In the genomic region with DNA sequence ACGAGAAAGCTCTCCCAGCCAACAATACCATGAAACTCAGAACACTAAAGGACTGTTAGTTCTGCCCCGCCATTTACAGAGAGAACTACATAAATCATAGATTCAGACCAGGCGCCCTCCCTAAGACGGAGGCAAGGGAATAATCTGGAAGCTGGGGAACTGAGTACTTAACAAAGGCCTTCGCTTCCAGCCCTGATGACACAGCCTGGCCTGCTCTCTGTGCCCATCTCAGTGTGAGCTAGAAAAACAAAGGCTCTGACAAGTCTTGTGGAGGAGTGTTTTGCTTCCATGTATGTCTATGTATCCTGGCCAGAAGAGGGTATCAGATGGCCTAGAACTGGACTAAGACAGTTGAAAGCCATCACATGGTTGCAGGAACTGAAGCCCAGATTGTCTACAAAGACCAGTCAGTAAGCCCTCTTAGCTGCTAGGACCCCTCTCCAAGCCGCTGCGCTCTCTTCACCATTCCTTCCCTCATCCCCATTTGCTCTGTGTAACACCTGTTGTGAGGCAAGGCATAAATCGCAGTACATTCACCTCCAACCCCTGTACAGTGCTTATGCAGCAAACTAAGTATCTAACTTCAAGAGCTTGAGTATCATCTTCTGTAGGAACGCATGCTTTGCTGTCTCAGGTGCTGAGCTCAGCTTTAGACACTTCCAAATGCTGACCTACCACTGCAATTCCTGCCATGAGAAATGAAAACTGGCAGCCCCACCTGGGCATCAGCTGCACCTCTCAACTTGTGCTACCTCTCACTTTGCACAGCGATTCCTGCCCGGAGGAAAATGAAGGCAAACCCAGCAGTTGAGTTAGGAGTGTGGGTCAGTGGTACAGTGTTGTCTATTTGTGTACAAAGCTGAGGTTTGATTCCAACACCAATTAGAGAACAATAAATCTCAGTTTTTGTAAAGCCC, we compare ENCODE assay signal across 9 mouse cellular contexts. TPM values are rescaled to one million over a fixed set of nuclear protein-coding genes. Genes with fewer than 3 reads are reported as not detected.
DNase-seq lines count a peak whose midpoint lies in the region; ATAC-seq and TF ChIP-seq lines count a peak whose summit lies in the region.
"Had no signal": no experiment of that assay in that cellular context is flagged by ENCODE, and none has a peak within 500 bp of the region (broad histone marks: within the 10 kb centered on the region; RNA-seq: fewer than 3 reads in every experiment).

No protein-coding gene starts in this region.

- no peak for TF ChIP-seq EP300 in heart, adult 2 months (IDR thresholded peaks at IDR 0.05; ENCODE audit: insufficient read depth, low read depth, low read length)

- ATAC-seq in midbrain, embryonic 12.5 days (ENCODE audit: low FRiP score, low read depth): no peak
- no peak for ATAC-seq in frontal cortex, adult (ENCODE audit: low TSS enrichment)

- H3K4me2 ChIP-seq in midbrain, embryonic 12.5 days (replicated peaks): no peak overlapping the region

- TF ChIP-seq POLR2A in heart, adult 2 months (IDR thresholded peaks at IDR 0.05; ENCODE audit: insufficient read depth, low read depth, low read length): no peak
- TF ChIP-seq POLR2A in brain, embryonic 14.5 days (IDR thresholded peaks at IDR 0.05; ENCODE audit: borderline replicate concordance, extremely low read depth, insufficient read depth, insufficient read length, poor library complexity, severe bottlenecking): no peak

- no peak for DNase-seq in heart, adult 2 months
- no peak for DNase-seq in heart, postnatal 36 days
- DNase-seq in brain, embryonic 14.5 days (ENCODE audit: low read depth): peak; percentile 46
- no peak for DNase-seq in hindbrain, embryonic 10.5 days (ENCODE audit: low spot score)
- no peak for DNase-seq in layer of hippocampus, adult 18-20 months (ENCODE audit: low spot score in 2 of 2)
- no peak for DNase-seq in lung, adult 18-20 months
- DNase-seq: adrenal gland, adult 8-10 months had no signal

- H3K9me3 ChIP-seq in hindbrain, embryonic 10.5 days: no peaks in the 10 kb centered on the region
- no peaks in the 10 kb centered on the region for H3K9me3 ChIP-seq in midbrain, embryonic 12.5 days

- H3K27ac ChIP-seq in heart, adult 2 months: peak overlapping the region; percentile 26
- H3K27ac ChIP-seq in hindbrain, embryonic 10.5 days: peak overlapping the region; percentile 13
- H3K27ac ChIP-seq in midbrain, embryonic 12.5 days (replicated peaks): peak overlapping the region; percentile 52

- no peaks in the 10 kb centered on the region for H3K27me3 ChIP-seq in heart, adult 2 months (ENCODE audit: control insufficient read depth, insufficient read depth, low read length)
- H3K27me3 ChIP-seq in hindbrain, embryonic 10.5 days (ENCODE audit: insufficient read depth, poor library complexity, severe bottlenecking): no peaks in the 10 kb centered on the region
- H3K27me3 ChIP-seq in midbrain, embryonic 12.5 days: no peaks in the 10 kb centered on the region

- no peak for TF ChIP-seq CTCF in heart, adult 2 months (IDR thresholded peaks at IDR 0.05)
- no peak for TF ChIP-seq CTCF in brain, embryonic 14.5 days (IDR thresholded peaks at IDR 0.05; ENCODE audit: borderline replicate concordance, extremely low read depth, insufficient read depth, insufficient read length)

- H3K79me2 ChIP-seq in heart, adult 2 months (replicated peaks; ENCODE audit: control insufficient read depth, insufficient read depth, low read length): peaks cover 5% of the 10 kb centered on the region

- peaks cover 34% of the 10 kb centered on the region for H3K36me3 ChIP-seq in heart, adult 2 months (ENCODE audit: control insufficient read depth, insufficient read depth, low read length)
- peaks cover 58% of the 10 kb centered on the region for H3K36me3 ChIP-seq in hindbrain, embryonic 10.5 days
- H3K36me3 ChIP-seq in midbrain, embryonic 12.5 days: peaks cover 35% of the 10 kb centered on the region

- no peak overlapping the region for H3K9ac ChIP-seq in heart, adult 2 months (ENCODE audit: low read depth, low read length)
- no peak overlapping the region for H3K9ac ChIP-seq in midbrain, embryonic 12.5 days (replicated peaks)

- peaks cover 23% of the 10 kb centered on the region for H3K4me1 ChIP-seq in heart, adult 2 months (ENCODE audit: control insufficient read depth, insufficient read depth, low read length)
- 0 out of 2 replicates have a peak, but pooled peaks cover 5% of the 10 kb centered on the region for H3K4me1 ChIP-seq in hindbrain, embryonic 10.5 days (replicated peaks)
- H3K4me1 ChIP-seq in midbrain, embryonic 12.5 days: peaks cover 20% of the 10 kb centered on the region

- intact Hi-C loops in heart, adult 2 months (cut with DNase I): loop anchor here (5.0 kb wide), 1 partner anchor 36 kb away; no protein-coding TSS in a partner anchor
- intact Hi-C loops in heart, postnatal 36 days (cut with DNase I): loop anchor here (10.0 kb wide), 1 partner anchor 223 kb away; a partner anchor contains a TSS

- no peak overlapping the region for H3K4me3 ChIP-seq in heart, adult 2 months
- no peak overlapping the region for H3K4me3 ChIP-seq in hindbrain, embryonic 10.5 days
- no peak overlapping the region for H3K4me3 ChIP-seq in midbrain, embryonic 12.5 days

- WGBS in heart, adult 2 months: 82% methylated on average over 11 of the region's 11 CpGs
- 89% methylated on average over 11 of the region's 11 CpGs for WGBS in hindbrain, embryonic 10.5 days
- 87% methylated on average over 11 of the region's 11 CpGs for WGBS in midbrain, embryonic 12.5 days

RNA-seq across cellular contexts. Expression of a gene that starts 20.1 kb away (rescaled TPM):
- 10 to 100 TPM; 38.1 to 43.3 TPM for total RNA-seq in heart, adult 2 months (2021)
- polyA plus RNA-seq in heart, adult 2 months (2012; rRNA removed): 32.9 and 38.0 TPM in 2 replicates
- total RNA-seq in heart, postnatal 36 days (2021): 10 to 100 TPM; 49.0 to 52.1 TPM
- polyA plus RNA-seq in brain, embryonic 14.5 days (2012; rRNA removed): 51.8 and 54.9 TPM in 2 replicates
- polyA plus RNA-seq in hindbrain, embryonic 10.5 days (2016; fragmentation: Nextera tagmentation; extraction: Ambion mirVana): 37.1 and 38.9 TPM in 2 replicates
- 54.8 and 61.4 TPM in 2 replicates for polyA plus RNA-seq in midbrain, embryonic 12.5 days (2016; fragmentation: Nextera tagmentation; extraction: Ambion mirVana)
- total RNA-seq in layer of hippocampus, adult 18-20 months (2021): 10 to 100 TPM; 50.7 to 55.7 TPM
